Mouse (Mus musculus) intestine, embryonic 15.5 days (tissue): ENCODE measurements around the gene Grhl3. TPM values are rescaled to one million over a fixed set of nuclear protein-coding genes. Genes with fewer than 3 reads are reported as not detected.
"Not testable (repeated sequence)": the region's sequence is repeated elsewhere in the genome, so short reads cannot be mapped to it uniquely, and the experiment has no call there.

Experiments used
- ATAC-seq: fragments of 200-750 bp; cut with Nextera tagmentation; 2 replicates; pipeline ENCODE4 v1.8.0; 2017; ENCODE audit warnings: moderate TSS enrichment, moderate library complexity
- H3K27ac ChIP-seq: fragments of 300-500 bp; sonication (generic); 2 replicates; pipeline ENCODE4 v1.5.1; 2015; ENCODE audit warnings: mild to moderate bottlenecking, inconsistent platforms
- H3K27me3 ChIP-seq: fragments of 300-500 bp; sonication (generic); replicated peaks from 2 replicates; pipeline ENCODE4 v1.6.1; 2015; ENCODE audit warnings: inconsistent platforms
- H3K36me3 ChIP-seq: fragments of 300-500 bp; sonication (generic); 2 replicates; pipeline ENCODE4 v1.6.1; 2015; ENCODE audit warnings: inconsistent platforms
- H3K4me1 ChIP-seq: fragments of 300-500 bp; sonication (generic); replicated peaks from 2 replicates; pipeline ENCODE4 v1.6.1; 2015; ENCODE audit warnings: inconsistent platforms
- H3K4me2 ChIP-seq: fragments of 300-500 bp; sonication (generic); replicated peaks from 2 replicates; pipeline ENCODE4 v1.6.1; 2015; ENCODE audit warnings: mild to moderate bottlenecking, inconsistent platforms
- H3K4me3 ChIP-seq: fragments of 300-500 bp; sonication (generic); replicated peaks from 2 replicates; pipeline ENCODE4 v1.5.1; 2015; ENCODE audit warnings: inconsistent platforms
- H3K9ac ChIP-seq: fragments of 300-500 bp; sonication (generic); 2 replicates; pipeline ENCODE4 v1.6.1; 2015; ENCODE audit warnings: inconsistent platforms
- H3K9me3 ChIP-seq: fragments of 300-500 bp; sonication (generic); 2 replicates; pipeline ENCODE4 v1.6.1; 2016; ENCODE audit warnings: inconsistent platforms
- WGBS: fragments of 180-500 bp; shearing (Covaris S2); methylation state at CpG from one replicate; pipeline ENCODE4 v1.1.7; 2015; 5-methylcytosine and 5-hydroxymethylcytosine counted together
- polyA plus RNA-seq: library from polyadenylated mRNA; unstranded; fragments of >200 nt; fragmentation: Nextera tagmentation; extraction: Ambion mirVana; gene quantifications from 2 replicates; pipeline ENCODE4 v1.2.1, GENCODE M21; 2015

The Grhl3 gene
- 4.3 and 4.4 TPM in 2 replicates for polyA plus RNA-seq

DNA sequence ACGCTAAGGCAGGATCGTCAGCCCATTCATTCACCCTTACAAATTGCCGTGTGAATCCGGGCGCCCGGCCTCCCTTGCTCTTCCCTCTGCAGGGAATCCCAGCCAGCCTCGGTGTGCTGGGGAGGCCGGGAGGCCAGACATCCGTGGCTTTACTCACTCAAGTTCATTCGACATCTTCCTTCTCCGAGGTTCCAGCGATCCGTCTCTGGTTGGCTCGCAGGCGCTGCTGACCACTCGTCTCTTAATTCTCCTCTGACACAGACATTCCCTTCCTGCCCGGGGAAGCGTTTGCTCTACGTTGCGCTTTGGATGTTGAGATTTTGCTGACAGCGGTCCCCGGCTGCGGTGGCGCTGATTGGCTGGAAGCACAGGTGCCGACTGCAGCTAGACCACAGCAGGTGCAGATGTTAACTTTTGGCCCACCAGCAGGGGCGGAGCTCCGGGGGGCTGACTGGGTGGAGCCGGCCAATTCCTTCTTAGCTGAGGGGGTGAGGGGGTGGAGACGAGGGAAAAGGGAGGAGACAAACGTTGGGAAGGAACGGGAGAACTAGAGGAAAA lies at the start of gene Grhl3:
Gene Grhl3, minus strand, starts transcription at position 380 of the 558 bp plus-strand sequence.
- peak within 1 kb of the TSS; percentile 72 for H3K4me2 ChIP-seq
- no peaks in the 10 kb centered on the region for H3K9me3 ChIP-seq
- peaks cover 28% of the 10 kb centered on the region for H3K4me1 ChIP-seq
- 1% methylated on average over 31 of the region's 31 CpGs for WGBS
- H3K36me3 ChIP-seq = no peaks in the 10 kb centered on the region
- H3K27me3 ChIP-seq = peaks cover 7% of the 10 kb centered on the region
- H3K27ac ChIP-seq = 0 out of 2 replicates have a peak within 1 kb of the TSS, but pooled peaks have one; percentile 7
- H3K4me3 ChIP-seq = peak within 1 kb of the TSS; percentile 22
- ATAC-seq = peak; percentile 34; the same call in 1 of the 2 replicates
- no peak within 1 kb of the TSS for H3K9ac ChIP-seq

DNA sequence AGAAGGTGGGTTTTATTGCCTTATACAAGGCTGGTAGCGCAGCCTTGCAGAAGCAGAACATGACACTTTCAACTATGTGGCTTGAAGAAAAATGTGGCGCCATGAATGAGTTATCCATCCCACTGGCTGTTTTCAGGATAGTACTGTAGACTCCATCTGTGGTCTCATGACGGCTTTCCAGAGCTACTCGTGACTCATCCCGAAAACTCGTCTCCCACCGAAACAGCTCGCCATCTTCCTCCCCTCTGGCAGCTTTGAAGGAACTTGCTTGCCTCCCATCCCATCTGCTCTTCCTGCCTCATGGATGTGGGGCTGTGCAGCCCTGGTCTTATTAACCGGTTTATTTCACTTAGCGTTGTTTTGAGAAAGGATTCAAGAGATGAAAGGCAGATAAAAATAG lies 48.9 kb upstream of the Grhl3 start:
- Histone ChIP-seq H3K27ac (no peak overlapping the region), H3K36me3 (no peaks in the 10 kb centered on the region), H3K9me3 (no peaks in the 10 kb centered on the region), H3K9ac (no peak overlapping the region), H3K4me3 (no peak overlapping the region), H3K27me3 (no peaks in the 10 kb centered on the region), H3K4me1 (peaks cover 3% of the 10 kb centered on the region; the same call in 1 of the 2 replicates), H3K4me2 (no peak overlapping the region)
- no peak for ATAC-seq
- WGBS = 95% methylated on average over 10 of the region's 10 CpGs

DNA sequence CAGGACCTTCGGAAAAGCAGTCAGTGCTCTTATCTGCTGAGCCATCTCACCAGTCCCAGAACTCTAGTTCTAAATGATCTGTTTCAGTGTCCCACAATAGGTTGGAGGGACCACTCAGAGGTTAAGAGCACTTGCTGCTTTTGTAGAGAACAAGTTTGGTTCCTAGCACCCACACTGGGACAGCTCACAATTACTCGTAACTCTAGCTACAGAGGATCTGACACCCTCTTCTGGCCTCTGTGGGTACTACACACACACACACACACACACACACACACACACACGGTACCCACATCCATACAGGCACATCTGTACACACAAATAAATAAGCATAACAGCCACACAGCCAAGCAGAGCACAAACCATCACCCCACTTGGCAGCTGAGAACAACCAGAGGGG lies 47.0 kb upstream of the Grhl3 start:
- 90% methylated on average over 3 of the region's 3 CpGs for WGBS
- H3K4me1 ChIP-seq = peaks cover 3% of the 10 kb centered on the region; the same call in 1 of the 2 replicates
- no peak for ATAC-seq

DNA sequence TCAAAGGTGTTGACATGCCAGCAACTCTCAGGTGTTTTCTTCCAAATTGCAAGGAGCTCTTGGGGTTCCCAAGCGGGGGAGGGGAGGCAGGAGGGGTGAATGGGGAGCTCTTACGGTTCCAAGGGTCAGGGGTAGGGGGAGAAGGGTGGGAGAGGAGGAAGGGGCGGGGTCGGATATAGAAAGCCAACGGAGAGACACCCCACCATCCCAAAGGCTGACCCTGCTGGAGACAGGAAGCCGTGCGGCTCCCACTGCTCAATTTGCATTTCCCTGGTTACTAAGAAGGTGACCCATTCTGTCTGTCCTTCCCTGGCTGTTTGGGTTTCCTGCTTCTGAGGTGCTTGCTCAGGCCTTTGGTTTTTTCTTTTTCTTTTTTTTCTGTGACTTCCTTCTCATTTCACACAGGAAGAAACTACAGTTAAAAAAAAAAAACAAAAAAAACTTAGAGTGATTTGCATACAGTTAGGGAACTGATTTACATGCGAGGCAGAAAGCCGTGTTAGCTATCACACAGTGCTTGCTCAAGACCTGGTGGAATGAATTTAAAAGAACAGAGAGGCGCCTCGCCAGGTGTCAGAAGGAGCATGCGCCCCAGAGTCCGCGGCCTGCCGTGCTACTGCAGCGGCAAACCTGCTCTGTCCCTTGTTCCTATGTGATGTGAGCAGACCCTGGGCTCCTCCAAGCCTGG lies 44.5 kb upstream of the Grhl3 start:
- WGBS = 18% methylated on average over 16 of the region's 16 CpGs
- Histone ChIP-seq H3K9ac (no peak overlapping the region), H3K27ac (no peak overlapping the region), H3K9me3 (no peaks in the 10 kb centered on the region), H3K27me3 (no peaks in the 10 kb centered on the region), H3K36me3 (no peaks in the 10 kb centered on the region), H3K4me3 (no peak overlapping the region), H3K4me1 (peaks cover 3% of the 10 kb centered on the region; the same call in 1 of the 2 replicates), H3K4me2 (0 out of 2 replicates have a peak overlapping the region, but pooled peaks have one; percentile 10)
- no peak for ATAC-seq

More for the DNA sequence above, 47.0 kb upstream of the Grhl3 start:
- H3K4me2 ChIP-seq = no peak overlapping the region
- no peak overlapping the region for H3K4me3 ChIP-seq
- H3K36me3 ChIP-seq = no peaks in the 10 kb centered on the region
- H3K27ac ChIP-seq = no peak overlapping the region
- H3K9me3 ChIP-seq = no peaks in the 10 kb centered on the region
- H3K9ac ChIP-seq = no peak overlapping the region
- H3K27me3 ChIP-seq = no peaks in the 10 kb centered on the region

DNA sequence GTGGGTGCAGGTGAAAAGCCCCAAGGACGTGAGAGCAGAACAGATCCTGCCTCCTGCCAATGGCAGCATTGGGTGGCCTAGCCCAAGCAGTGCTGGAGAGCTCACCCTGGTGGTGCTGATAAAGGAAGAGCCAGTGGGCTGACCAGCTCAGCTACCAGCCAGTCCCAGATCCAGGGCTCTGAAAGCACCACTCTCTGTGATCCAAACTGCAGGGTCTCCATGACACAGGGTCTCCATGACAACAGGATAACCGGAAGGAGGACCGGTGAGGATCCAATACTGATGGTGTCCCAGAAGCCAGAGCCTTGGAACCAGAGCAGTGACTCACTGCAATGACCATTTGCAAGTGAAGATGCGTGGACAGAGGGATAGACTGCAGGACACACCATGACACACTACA lies 43.6 kb upstream of the Grhl3 start:
- Histone ChIP-seq H3K4me3 (no peak overlapping the region), H3K27ac (no peak overlapping the region), H3K4me2 (no peak overlapping the region), H3K36me3 (no peaks in the 10 kb centered on the region), H3K9ac (no peak overlapping the region), H3K4me1 (peaks cover 3% of the 10 kb centered on the region; the same call in 1 of the 2 replicates), H3K9me3 (no peaks in the 10 kb centered on the region), H3K27me3 (no peaks in the 10 kb centered on the region)
- 45% methylated on average over 4 of the region's 4 CpGs for WGBS
- ATAC-seq = no peak

DNA sequence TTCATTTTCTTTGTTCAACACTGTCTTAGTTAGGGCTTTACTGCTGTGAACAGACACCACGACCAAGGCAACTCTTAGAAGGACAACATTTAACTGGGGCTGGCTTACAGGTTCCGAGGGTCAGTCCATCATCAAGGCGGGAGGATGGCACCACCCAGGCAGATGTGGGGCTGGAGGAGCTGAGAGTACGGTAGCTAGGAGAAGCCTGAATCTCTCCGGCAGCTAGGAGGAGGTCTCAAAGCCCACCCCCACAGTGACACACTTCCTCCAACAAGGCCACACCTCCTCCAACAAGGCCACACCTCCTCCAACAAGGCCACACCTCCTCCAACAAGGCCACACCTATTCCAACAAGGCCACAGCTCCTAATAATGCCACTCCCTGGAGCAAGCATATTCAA lies 41.9 kb upstream of the Grhl3 start:
- ATAC-seq, H3K4me3 ChIP-seq, H3K4me1 ChIP-seq, H3K27me3 ChIP-seq, H3K9me3 ChIP-seq, H3K9ac ChIP-seq, H3K4me2 ChIP-seq, H3K36me3 ChIP-seq, H3K27ac ChIP-seq: not testable (repeated sequence)
- WGBS = 65% methylated on average over 5 of the region's 5 CpGs

DNA sequence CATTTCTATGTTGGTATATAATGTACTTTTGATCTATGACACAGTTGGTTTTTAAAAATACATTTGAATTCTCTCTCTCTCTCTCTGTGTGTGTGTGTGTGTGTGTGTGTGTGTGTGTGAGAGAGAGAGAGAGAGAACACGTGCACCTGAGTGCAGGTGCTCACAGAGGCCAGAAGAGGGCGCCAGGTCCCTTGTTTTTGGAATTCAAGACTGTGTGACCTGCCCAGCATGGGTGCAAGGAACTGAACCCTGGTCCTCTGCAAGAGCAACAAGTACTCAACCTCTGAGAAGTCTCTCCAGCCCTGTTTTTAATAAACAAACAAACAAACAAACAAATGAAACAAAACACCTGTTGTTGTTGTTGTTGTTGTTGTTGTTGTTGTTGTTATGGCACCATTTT lies 36.6 kb upstream of the Grhl3 start:
- no peak for ATAC-seq
- no peak overlapping the region for H3K4me3 ChIP-seq
- H3K27ac ChIP-seq = no peak overlapping the region
- no peaks in the 10 kb centered on the region for H3K27me3 ChIP-seq
- WGBS = 80% methylated on average over 2 of the region's 2 CpGs
- H3K4me2 ChIP-seq = no peak overlapping the region
- no peaks in the 10 kb centered on the region for H3K36me3 ChIP-seq
- peaks cover 6% of the 10 kb centered on the region; the same call in 1 of the 2 replicates for H3K9me3 ChIP-seq
- 0 out of 2 replicates have a peak, but pooled peaks cover 6% of the 10 kb centered on the region for H3K4me1 ChIP-seq
- H3K9ac ChIP-seq = no peak overlapping the region

DNA sequence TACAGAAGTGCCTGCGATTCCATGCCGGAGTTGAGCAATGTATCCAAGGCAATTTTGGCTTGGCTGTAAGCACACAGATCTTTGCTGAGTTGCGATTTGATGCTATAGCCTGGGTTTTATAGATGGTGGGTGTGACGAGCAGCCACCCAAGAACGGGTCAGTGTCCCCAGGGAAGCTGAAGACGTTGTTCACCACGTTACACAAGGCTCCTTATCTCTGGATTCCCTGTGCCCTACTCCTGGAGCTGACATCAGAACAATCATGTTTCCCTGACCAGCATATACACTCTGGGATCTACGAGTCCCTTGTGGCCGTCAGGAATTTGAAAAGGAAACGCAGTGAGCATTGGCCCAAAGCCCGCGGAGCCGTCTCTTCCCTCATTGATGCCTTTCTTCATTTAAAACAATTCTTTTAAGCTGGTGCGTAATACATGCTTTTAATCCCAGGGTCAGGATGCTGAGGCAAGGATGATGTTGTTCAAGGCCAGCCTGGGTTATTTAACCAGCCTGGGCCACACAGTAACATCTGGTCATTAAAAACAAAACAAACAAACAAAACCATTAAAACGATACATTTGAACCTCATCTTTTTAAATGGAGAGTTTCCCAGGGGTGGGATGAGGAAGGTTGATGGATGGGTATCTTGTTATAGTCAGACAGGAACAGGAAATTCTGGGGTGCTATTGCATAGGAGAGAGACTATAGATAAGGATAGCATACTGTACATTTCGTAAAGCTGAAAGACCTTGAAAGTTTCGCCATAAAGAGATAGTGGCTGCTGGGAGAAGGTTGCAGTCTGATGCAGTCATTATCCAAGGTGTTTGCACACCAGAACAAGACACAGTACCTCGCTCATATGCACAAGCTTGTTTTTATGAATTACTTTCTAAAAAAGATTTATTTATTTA lies 34.8 kb upstream of the Grhl3 start:
- Histone ChIP-seq H3K27ac (no peak overlapping the region), H3K4me2 (no peak overlapping the region), H3K36me3 (no peaks in the 10 kb centered on the region), H3K9ac (no peak overlapping the region), H3K27me3 (no peaks in the 10 kb centered on the region), H3K9me3 (peaks cover 6% of the 10 kb centered on the region; the same call in 1 of the 2 replicates), H3K4me1 (0 out of 2 replicates have a peak, but pooled peaks cover 6% of the 10 kb centered on the region), H3K4me3 (no peak overlapping the region)
- WGBS = 58% methylated on average over 18 of the region's 18 CpGs
- ATAC-seq = peak; percentile 57

DNA sequence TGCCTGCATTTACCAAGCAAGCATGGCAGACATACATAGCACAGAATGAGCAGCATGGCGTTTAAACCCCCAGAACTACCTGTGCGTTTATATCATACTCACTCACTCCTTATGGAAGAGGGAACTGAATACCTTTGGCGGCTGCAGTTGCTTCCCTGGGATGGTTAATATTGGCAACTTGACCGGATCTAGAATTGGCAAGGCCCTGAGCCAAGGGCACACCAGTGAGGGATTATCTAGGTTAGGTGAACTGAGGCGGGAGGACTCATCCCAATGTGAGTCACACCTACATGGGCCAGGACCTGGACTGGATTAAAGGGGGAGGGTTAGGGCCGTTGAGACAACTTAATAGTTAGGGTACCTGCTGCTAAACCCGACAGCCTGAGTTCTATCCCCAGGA lies 32.8 kb upstream of the Grhl3 start:
- H3K27me3 ChIP-seq = no peaks in the 10 kb centered on the region

DNA sequence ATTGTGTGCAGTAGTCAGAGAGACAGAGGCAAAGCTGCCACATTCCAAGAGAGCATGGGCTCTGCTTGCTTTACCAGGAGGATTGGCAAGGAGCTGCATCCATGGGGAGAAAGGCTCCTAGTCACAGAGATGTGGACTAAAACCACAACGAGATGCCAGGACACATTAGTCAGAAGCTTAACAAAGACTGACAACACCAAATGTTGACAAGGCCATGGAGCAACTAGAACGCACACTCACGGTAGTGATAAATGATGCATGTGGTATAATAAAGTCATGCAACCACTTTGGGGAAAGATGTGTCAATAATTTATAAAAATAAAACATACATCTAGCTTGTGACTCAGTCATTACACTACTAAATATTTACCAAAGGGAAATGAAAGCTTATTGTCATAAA lies 28.1 kb upstream of the Grhl3 start:
- Histone ChIP-seq H3K9me3 (no peaks in the 10 kb centered on the region), H3K36me3 (no peaks in the 10 kb centered on the region), H3K9ac (no peak overlapping the region), H3K4me3 (no peak overlapping the region), H3K27me3 (no peaks in the 10 kb centered on the region), H3K4me1 (peaks cover 3% of the 10 kb centered on the region; the same call in 1 of the 2 replicates), H3K4me2 (no peak overlapping the region), H3K27ac (no peak overlapping the region)
- WGBS = 91% methylated on average over 3 of the region's 3 CpGs
- ATAC-seq = no peak

More for the DNA sequence above, 32.8 kb upstream of the Grhl3 start:
- Histone ChIP-seq H3K27ac (no peak overlapping the region), H3K9ac (no peak overlapping the region), H3K4me2 (no peak overlapping the region), H3K4me3 (no peak overlapping the region), H3K36me3 (no peaks in the 10 kb centered on the region), H3K4me1 (0 out of 2 replicates have a peak, but pooled peaks cover 6% of the 10 kb centered on the region), H3K9me3 (peaks cover 4% of the 10 kb centered on the region; the same call in 1 of the 2 replicates)
- WGBS = 85% methylated on average over 7 of the region's 7 CpGs
- no peak for ATAC-seq

DNA sequence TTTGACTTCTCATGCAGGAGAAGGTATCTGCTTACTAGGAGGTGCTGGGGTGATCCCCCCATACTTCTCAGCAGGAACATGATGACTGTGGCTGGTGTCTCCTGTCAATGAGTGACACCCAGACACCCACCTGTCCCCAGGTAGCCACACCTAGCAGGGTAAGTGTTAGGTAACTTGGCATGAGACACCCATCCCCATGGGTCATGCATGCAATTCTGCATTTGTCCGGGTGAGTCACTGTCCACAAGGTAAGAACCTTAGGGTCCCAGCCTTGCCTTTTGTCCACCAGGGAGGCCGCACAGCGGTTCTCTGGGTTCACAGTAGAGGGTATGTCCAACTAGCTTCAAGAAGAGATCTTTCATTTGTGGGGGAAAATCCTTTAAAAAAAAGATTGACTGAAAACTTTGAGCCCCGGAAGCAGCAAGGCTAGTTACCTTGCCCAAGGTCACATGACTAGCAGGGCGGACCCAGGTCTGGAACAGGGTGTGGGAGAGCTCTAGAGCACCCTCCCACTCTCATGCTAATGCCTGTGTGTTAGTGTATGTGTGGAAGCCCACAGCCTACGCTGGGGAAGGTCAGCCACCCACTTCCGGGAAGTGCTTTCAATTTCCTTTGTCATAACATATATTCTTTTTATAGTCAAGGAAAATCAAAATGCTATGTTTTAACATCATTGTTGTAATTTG lies 26.2 kb upstream of the Grhl3 start:
- Histone ChIP-seq H3K36me3 (no peaks in the 10 kb centered on the region), H3K27me3 (no peaks in the 10 kb centered on the region), H3K4me3 (no peak overlapping the region), H3K4me1 (peaks cover 6% of the 10 kb centered on the region; the same call in 1 of the 2 replicates), H3K27ac (no peak overlapping the region), H3K9me3 (no peaks in the 10 kb centered on the region), H3K4me2 (no peak overlapping the region), H3K9ac (no peak overlapping the region)
- ATAC-seq = peak; percentile 67
- 71% methylated on average over 7 of the region's 7 CpGs for WGBS
